Mouse (Mus musculus) gastrocnemius, postnatal 10 days (tissue): ENCODE data around the gene Maco1. TPM values are rescaled to one million over a fixed set of nuclear protein-coding genes. Genes with fewer than 3 reads are reported as not detected.

Experiments
- total RNA-seq, 2 experiments: library from RNA; stranded (reverse); gene quantifications; 2 replicates each; pipeline ENCODE4 v1.2.3; 2021

The Maco1 gene
- total RNA-seq, 2 experiments from 2014 or later, result 16.7 to 22.2 TPM

Other genes with a start within 250 kb of the Maco1 start
- gene Man1c1, start 149.1 kb downstream of the Maco1 start, total RNA-seq, result 10 to 100 TPM; 11.2 to 13.8 TPM
- 10 to 100 TPM; 11.9 to 17.3 TPM for gene Ldlrap1, start 85.3 kb downstream of the Maco1 start, total RNA-seq
- gene Rhd, start 11.2 kb upstream of the Maco1 start, total RNA-seq, result 1 to 10 TPM in 1 of 2 experiments, under 1 TPM in 1; 0.26 to 1.4 TPM
- 10 to 100 TPM; 49.9 to 55.1 TPM for gene Tmem50a, start 61.7 kb upstream of the Maco1 start, total RNA-seq
- gene Rsrp1, start 70.2 kb upstream of the Maco1 start, total RNA-seq, result 100 to 1,000 TPM in 1 of 2 experiments, 10 to 100 TPM in 1; 91.9 to 142 TPM
- gene Syf2, start 77.6 kb upstream of the Maco1 start, total RNA-seq, result 10 to 100 TPM; 43.5 to 43.7 TPM